Mouse (Mus musculus) lung, adult 2 months (tissue): ENCODE results near the gene Slc38a8. TPM values are rescaled to one million over a fixed set of nuclear protein-coding genes. Genes with fewer than 3 reads are reported as not detected.

Experiments
- DNase-seq: peaks from one replicate; pipeline ENCODE4 v3.0.0; 2022
- H3K4me1 ChIP-seq: fragments of 200-500 bp; 2 replicates; pipeline ENCODE4 v1.6.1; 2011; ENCODE audit warnings: low read length; ENCODE audit not compliant: control insufficient read depth, insufficient read depth
- H3K4me3 ChIP-seq: fragments of 200-500 bp; replicated peaks from 2 replicates; pipeline ENCODE3; 2011; ENCODE audit warnings: low read depth, mild to moderate bottlenecking, control low read depth, low read length; ENCODE audit errors: extremely low read depth
- CTCF ChIP-seq: fragments of 200-500 bp; IDR thresholded peaks from 2 replicates; pipeline ENCODE4 v1.5.1; 2011; ENCODE audit warnings: mild to moderate bottlenecking, low read length, control low read depth; ENCODE audit not compliant: insufficient read depth
- POLR2A ChIP-seq: fragments of 200-500 bp; IDR thresholded peaks from 2 replicates; pipeline ENCODE4 v1.6.1; 2011; ENCODE audit warnings: low read depth, mild to moderate bottlenecking, control low read depth, low read length, borderline replicate concordance; ENCODE audit errors: extremely low read depth
- WGBS: fragments of 180-500 bp; shearing (Covaris S2); methylation state at CpG from one replicate; pipeline ENCODE4 v1.1.7; 2018; 5-methylcytosine and 5-hydroxymethylcytosine counted together
- polyA plus RNA-seq: library from polyadenylated mRNA; depleted of rRNA; stranded (reverse); fragments of >200 nt; gene quantifications from 2 replicates; pipeline ENCODE4 v1.2.3, GENCODE M21; 2012

Slc38a8 gene
- polyA plus RNA-seq, 1 experiment: 0.14 TPM

DNA sequence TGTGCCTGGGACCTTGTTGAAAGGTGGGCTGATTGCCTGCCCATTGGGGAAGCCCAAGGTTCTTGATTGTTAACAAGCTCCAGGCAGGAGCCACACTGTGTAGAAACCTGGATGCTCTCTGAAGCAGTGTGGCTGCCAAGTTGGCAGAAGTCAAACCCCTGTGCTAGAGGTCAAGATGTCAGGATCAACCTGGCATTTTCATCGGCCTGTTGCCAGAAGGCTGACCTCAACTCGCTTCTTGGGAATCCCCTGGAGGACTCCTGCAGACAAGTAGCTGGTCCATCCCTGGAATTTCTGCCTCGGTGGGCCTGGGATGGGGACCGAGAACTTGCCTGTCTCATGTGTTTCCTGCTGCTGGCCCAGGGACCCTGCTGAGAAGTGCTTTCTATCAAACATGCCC is 613 bp upstream of the Slc38a8 start:
- DNase-seq: no peak
- whole genome bisulfite sequencing: 38% methylated on average over 4 of the region's 4 CpGs

DNA sequence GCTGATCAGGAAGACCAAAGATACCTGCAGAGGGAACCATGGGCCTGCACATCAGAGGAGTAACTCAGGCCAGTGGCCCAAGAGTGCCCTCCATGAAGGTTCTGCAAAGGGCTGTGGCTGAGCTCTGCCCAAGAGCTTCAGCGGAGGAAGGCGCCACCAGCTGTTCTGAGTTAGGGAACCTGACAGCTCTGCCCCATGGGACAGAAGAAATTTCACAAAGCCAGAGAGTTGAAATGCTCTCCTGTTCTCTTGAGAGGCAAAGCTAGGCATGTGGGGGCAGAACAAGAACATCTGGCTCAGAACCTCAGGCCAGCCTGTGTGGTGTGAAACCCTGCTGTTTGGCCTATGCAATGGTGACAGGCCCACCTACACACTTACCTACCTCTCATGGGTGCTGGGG is 1.7 kb downstream of the Slc38a8 start:
- TF ChIP-seq POLR2A (no peak), CTCF (no peak)
- DNase-seq: no peak
- Histone ChIP-seq H3K4me3 (no peak overlapping the region), H3K4me1 (no peaks in the 10 kb centered on the region)
- 82% methylated on average over 2 of the region's 2 CpGs for WGBS

More for the DNA sequence above, 613 bp upstream of the Slc38a8 start:
- Histone ChIP-seq H3K4me1 (no peaks in the 10 kb centered on the region), H3K4me3 (no peak overlapping the region)
- TF ChIP-seq POLR2A (no peak), CTCF (no peak)

DNA sequence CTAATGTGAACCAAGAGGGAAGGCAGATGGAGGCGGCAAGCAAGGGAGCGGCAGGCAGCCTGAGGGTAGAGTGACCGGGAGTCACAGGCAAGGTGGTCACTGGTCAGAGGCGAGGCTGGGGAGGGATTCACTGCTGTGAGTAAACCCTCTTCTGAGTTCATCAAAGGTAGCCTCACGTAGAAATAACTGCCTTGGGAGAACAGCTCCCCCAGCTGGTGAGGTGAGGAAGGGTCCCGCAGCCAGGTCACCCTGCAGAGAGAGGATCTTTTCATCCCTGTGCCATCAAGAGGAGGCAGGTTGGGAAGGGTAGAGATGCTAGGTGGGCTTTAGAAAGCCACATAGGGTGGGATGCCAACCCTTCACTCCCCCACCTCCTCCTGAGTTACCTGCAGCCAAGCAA is 4.7 kb downstream of the Slc38a8 start:
- peak; percentile 53 for DNase-seq
- WGBS: 21% methylated on average over 6 of the region's 6 CpGs
- Histone ChIP-seq H3K4me1 (no peaks in the 10 kb centered on the region), H3K4me3 (no peak overlapping the region)
- TF ChIP-seq CTCF (peak; percentile 78), POLR2A (no peak)

DNA sequence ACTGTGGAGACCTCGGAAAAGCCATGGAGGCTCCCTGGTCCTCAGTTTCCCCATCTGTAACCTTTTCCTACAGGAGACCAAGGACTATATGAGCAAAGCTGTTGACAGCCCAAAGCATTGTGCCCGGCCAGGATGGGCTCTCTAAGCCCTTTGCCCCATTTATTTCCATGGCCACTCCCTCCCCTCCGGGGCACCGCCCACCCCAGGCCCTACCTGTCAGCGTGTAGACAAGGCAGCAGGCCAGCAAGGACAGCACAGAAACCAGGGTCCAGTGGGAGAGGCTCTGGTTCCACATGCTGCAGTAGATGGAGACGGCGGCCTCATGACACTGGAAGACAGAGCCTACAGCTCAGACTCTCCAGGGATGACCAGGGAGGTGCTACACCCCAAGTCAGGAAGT is 14.4 kb downstream of the Slc38a8 start:
- 74% methylated on average over 7 of the region's 7 CpGs for WGBS
- H3K4me3 ChIP-seq: no peak overlapping the region
- DNase-seq: no peak
- H3K4me1 ChIP-seq: peaks cover 3% of the 10 kb centered on the region; the same call in 1 of the 2 replicates
- TF ChIP-seq CTCF (no peak), POLR2A (no peak)

DNA sequence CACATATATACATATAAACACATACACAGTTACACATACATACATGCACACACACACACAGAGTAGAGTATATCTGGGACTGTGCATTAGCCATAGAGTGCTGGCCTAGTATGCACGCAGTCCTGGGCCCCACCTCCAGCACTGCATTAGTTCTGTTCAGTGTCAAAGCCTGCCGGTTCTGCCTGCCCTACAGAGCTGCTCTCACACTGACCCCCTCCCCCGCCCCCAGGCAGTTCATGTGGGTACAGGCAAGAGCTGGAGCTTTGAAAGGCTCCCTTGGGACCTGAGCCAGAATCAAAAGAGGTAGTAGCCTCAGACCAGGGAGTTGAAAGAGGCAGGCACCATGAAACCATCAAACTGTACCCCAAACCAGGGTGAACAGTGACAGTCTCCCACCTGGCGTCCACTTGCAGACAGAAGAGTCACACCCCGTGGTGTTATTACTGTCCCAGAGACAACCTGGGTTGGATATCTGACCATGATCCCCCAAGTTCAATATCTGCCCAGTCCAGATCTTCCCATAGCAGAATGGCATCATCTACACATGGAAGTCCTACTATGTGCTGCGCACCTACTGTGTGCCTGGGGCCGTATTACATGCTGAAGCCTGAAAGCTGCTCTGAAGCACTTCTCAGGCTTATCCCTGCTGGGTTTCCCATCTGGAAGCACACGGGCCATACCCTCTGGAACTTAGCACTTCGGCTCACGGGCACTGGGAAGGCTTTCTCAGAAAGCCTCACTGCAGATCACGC is 17.2 kb downstream of the Slc38a8 start:
- 84% methylated on average over 11 of the region's 11 CpGs for WGBS
- Histone ChIP-seq H3K4me1 (no peaks in the 10 kb centered on the region), H3K4me3 (no peak overlapping the region)
- TF ChIP-seq POLR2A: no peak
- TF ChIP-seq CTCF: no peak
- no peak for DNase-seq

DNA sequence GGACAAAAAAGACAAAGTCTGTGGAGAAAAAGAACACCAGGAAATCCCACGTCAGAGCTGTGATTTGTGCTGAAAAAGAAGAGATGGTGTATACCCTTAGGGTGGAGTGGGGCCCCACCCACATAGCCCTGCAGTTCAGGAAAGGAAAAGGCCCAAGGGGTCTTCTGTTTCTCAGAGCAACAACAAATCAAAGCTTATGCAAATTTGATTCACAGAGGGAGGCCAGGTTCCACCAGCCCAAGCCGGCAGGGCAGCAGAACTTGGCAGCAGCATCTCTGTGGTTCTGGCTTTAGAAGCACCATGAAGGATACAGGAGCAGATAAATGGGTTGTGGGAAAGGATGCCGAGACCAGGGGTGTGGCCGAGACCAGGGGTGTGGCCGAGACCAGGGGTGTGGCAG is 22.8 kb downstream of the Slc38a8 start:
- DNase-seq: no peak
- no peak overlapping the region for H3K4me3 ChIP-seq
- 30% methylated on average over 5 of the region's 5 CpGs for WGBS
- TF ChIP-seq CTCF: no peak
- no peaks in the 10 kb centered on the region for H3K4me1 ChIP-seq

DNA sequence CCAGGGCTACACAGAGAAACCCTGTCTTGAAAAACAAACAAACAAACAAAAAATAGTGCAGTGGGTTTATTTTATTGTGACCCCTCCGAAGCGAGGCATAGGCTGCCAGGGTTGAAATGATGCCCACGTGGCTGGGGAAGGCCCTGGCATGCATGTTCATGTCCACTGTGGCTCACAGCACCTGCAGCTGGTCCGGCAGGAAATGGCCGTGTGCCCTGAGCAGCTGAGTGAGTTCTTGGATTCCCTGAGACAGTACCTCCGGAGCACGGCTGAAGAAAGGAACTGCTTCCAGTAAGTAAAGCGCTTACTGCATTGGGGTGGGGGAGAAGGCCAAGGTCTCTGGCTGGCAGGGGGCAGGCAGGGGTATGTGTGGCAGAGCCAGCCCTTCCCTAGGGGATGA is 33.4 kb downstream of the Slc38a8 start:
- no peak overlapping the region for H3K4me3 ChIP-seq
- H3K4me1 ChIP-seq: no peaks in the 10 kb centered on the region
- no peak for TF ChIP-seq CTCF
- TF ChIP-seq POLR2A: no peak
- 73% methylated on average over 8 of the region's 8 CpGs for WGBS
- DNase-seq: no peak

DNA sequence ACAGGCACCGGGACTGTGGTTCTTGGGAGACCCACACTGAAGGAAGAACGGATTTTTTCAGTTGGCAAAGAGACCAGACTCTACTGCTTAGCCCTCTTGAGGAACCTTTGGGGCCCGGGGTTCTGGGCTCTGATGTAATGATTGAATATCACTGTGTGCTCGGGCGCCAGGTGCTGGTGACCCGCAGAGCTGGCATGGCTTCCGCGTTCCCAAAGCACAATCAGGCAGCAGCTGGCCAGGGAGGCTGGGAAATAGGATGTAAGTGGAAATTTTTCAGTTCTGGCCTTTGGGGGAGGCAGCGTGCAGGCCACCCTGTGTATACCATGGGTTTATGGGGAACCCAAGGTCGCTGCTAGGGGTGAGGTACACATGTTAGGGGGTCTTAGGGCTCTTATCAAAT is 34.7 kb downstream of the Slc38a8 start:
- TF ChIP-seq CTCF: no peak
- no peak for TF ChIP-seq POLR2A
- WGBS: 77% methylated on average over 10 of the region's 10 CpGs
- no peaks in the 10 kb centered on the region for H3K4me1 ChIP-seq
- H3K4me3 ChIP-seq: no peak overlapping the region
- no peak for DNase-seq

DNA sequence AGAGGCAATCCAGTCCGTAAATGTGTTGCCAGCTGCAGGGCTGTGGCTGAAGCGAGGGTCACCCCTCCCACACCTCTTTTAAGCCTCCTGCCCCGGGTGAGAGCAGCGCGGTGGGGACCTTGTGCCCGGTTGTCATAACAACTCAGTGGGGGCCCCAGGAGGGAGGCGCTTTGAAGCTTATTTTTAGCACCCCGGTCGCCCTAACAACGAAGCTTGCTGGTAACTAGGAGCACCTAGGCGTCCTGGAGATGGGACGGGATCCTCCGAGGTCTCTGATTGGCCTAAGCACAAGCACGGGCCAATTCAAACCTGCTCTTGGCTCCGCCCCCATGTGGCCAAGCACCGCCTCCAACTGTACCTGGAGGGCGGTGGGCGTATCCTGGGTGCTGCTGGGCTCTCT is 35.4 kb downstream of the Slc38a8 start:
- DNase-seq: no peak
- WGBS: 6% methylated on average over 18 of the region's 18 CpGs

DNA sequence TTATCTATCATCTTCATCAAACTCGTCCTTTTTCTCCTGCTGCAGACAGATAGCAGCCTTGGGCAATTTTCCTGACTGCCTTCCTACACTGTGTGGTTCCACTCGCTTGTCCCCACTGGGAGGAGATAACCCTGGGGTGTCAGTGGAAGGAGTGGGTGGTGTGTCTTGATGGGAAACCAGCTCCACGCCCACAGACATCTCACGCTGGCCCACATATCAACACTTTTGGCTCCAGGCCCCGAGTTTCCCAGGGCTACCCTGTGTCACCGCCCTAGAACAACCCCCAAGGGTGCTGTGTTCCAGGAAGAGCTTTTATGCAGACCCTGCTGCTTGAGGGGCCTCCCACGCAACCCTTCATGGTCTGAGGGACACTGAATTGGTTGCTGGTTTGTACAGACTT is 37.8 kb downstream of the Slc38a8 start:
- 52% methylated on average over 7 of the region's 7 CpGs for WGBS
- Histone ChIP-seq H3K4me3 (no peak overlapping the region), H3K4me1 (no peaks in the 10 kb centered on the region)
- no peak for DNase-seq
- TF ChIP-seq POLR2A (no peak), CTCF (no peak)

More for the DNA sequence above, 35.4 kb downstream of the Slc38a8 start:
- Histone ChIP-seq H3K4me1 (no peaks in the 10 kb centered on the region), H3K4me3 (no peak overlapping the region)
- TF ChIP-seq POLR2A (no peak), CTCF (no peak)
